Mouse (Mus musculus): ENCODE measurements around the gene Arhgap40.

DNA sequence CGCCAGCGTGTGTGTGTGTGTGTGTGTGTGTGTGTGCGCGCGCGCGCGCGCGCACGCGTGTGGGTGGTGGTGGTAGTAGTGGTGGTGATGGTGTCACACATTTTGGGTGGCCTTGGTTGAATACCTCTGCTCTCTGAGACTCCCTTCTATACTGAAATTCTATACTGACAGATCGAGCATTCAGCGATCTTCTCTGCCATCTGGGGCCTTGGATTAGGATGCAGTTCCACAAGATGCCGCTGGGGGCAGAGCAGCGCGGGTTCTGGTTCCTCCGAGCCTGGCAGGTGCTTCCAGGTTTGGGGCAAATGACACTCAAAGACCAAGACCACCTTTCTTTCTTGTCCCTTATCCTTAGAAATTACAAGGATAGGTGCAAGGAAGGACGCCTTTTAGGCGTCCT, 43.6 kb downstream of the Arhgap40 start:
- TF ChIP-seq CTCF (IDR thresholded peaks at IDR 0.05; ENCODE audit: borderline replicate concordance, insufficient read depth, low read depth, low read length), result peak; percentile 76
- TF ChIP-seq POLR2A (IDR thresholded peaks at IDR 0.05; ENCODE audit: borderline replicate concordance, insufficient read depth, low read length), result no peak

Measured in cerebellum, adult 2 months (tissue).